ENCODE assay signal across 20 mouse cellular contexts in genomic region chr11:117951391-117951790, GRCm38 (mm10). TPM values are rescaled to one million over a fixed set of nuclear protein-coding genes. Genes with fewer than 3 reads are reported as not detected.
DNase-seq lines count a peak whose midpoint lies in the region; ATAC-seq and TF ChIP-seq lines count a peak whose summit lies in the region.
"Had no signal": no experiment of that assay in that cellular context is flagged by ENCODE, and none has a peak within 500 bp of the region (broad histone marks: within the 10 kb centered on the region; RNA-seq: fewer than 3 reads in every experiment).

No protein-coding gene starts in this region.

- 67% methylated on average over 6 of the region's 6 CpGs for WGBS in heart, embryonic 12.5 days
- WGBS in heart, adult 2 months, result 63% methylated on average over 6 of the region's 6 CpGs
- WGBS in midbrain, embryonic 10.5 days, result 70% methylated on average over 6 of the region's 6 CpGs
- 80% methylated on average over 6 of the region's 6 CpGs for WGBS in midbrain, postnatal 0 days
- WGBS in limb, embryonic 10.5 days, result 65% methylated on average over 6 of the region's 6 CpGs
- 82% methylated on average over 6 of the region's 6 CpGs for WGBS in stomach, embryonic 16.5 days

- H3K27ac ChIP-seq in heart, embryonic 12.5 days (ENCODE audit: poor library complexity, severe bottlenecking), result no peak overlapping the region
- no peak overlapping the region for H3K27ac ChIP-seq in heart, adult 2 months
- peak overlapping the region; percentile 47 for H3K27ac ChIP-seq in midbrain, embryonic 10.5 days (replicated peaks)
- H3K27ac ChIP-seq in midbrain, postnatal 0 days (ENCODE audit: low read depth, low read length), result no peak overlapping the region
- H3K27ac ChIP-seq in limb, embryonic 10.5 days, result peak overlapping the region; percentile 43; the same call in 1 of the 2 replicates
- H3K27ac ChIP-seq in stomach, embryonic 16.5 days (ENCODE audit: low read length), result no peak overlapping the region
- H3K27ac ChIP-seq: hindbrain, embryonic 15.5 days; liver, embryonic 12.5 days; midbrain, embryonic 12.5 days had no signal

- no peak for ATAC-seq in heart, embryonic 12.5 days (ENCODE audit: insufficient number of reproducible peaks, low FRiP score)
- no peak for ATAC-seq in midbrain, postnatal 0 days (ENCODE audit: low FRiP score)
- ATAC-seq in stomach, embryonic 16.5 days (ENCODE audit: insufficient read depth, low FRiP score), result no peak
- ATAC-seq: forebrain, embryonic 14.5 days; intestine, embryonic 16.5 days; liver, embryonic 12.5 days had no signal

- H3K79me2 ChIP-seq in heart, adult 2 months (replicated peaks; ENCODE audit: control insufficient read depth, insufficient read depth, low read length), result no peaks in the 10 kb centered on the region

- DNase-seq in heart, adult 2 months, result no peak
- DNase-seq in midbrain, embryonic 10.5 days (ENCODE audit: low spot score), result no peak
- no peak for DNase-seq in midbrain, postnatal 0 days (ENCODE audit: low spot score)
- no peak for DNase-seq in limb, embryonic 10.5 days (ENCODE audit: low spot score)
- DNase-seq in lung, postnatal 4 days, result no peak
- DNase-seq: adrenal gland, postnatal 10 days; cerebellum, adult 8-10 months; cerebellum, postnatal 36 days; embryo, embryonic 11 days; gastrocnemius, postnatal 36 days; heart, postnatal 36 days; kidney, postnatal 4 days; lung, postnatal 10 days had no signal

- peaks cover 42% of the 10 kb centered on the region for H3K4me1 ChIP-seq in heart, embryonic 12.5 days (replicated peaks)
- peaks cover 18% of the 10 kb centered on the region for H3K4me1 ChIP-seq in heart, adult 2 months (ENCODE audit: control insufficient read depth, insufficient read depth, low read length)
- peaks cover 58% of the 10 kb centered on the region for H3K4me1 ChIP-seq in midbrain, embryonic 10.5 days
- H3K4me1 ChIP-seq in midbrain, postnatal 0 days (ENCODE audit: insufficient read depth, low read length), result peaks cover 7% of the 10 kb centered on the region; the same call in 1 of the 2 replicates
- peaks cover 55% of the 10 kb centered on the region for H3K4me1 ChIP-seq in limb, embryonic 10.5 days
- H3K4me1 ChIP-seq in stomach, embryonic 16.5 days (ENCODE audit: control insufficient read depth, insufficient read depth, low read length), result peaks cover 34% of the 10 kb centered on the region

- H3K4me3 ChIP-seq in heart, embryonic 12.5 days, result no peak overlapping the region
- no peak overlapping the region for H3K4me3 ChIP-seq in heart, adult 2 months
- H3K4me3 ChIP-seq in midbrain, embryonic 10.5 days, result no peak overlapping the region
- no peak overlapping the region for H3K4me3 ChIP-seq in midbrain, postnatal 0 days (ENCODE audit: low read depth, low read length)
- H3K4me3 ChIP-seq in limb, embryonic 10.5 days, result no peak overlapping the region
- H3K4me3 ChIP-seq in stomach, embryonic 16.5 days (replicated peaks; ENCODE audit: low read length), result no peak overlapping the region
- H3K4me3 ChIP-seq: hindbrain, embryonic 15.5 days; liver, embryonic 12.5 days; midbrain, embryonic 12.5 days had no signal

- no peaks in the 10 kb centered on the region for H3K9me3 ChIP-seq in heart, embryonic 12.5 days (replicated peaks)
- no peaks in the 10 kb centered on the region for H3K9me3 ChIP-seq in midbrain, embryonic 10.5 days (replicated peaks)
- no peaks in the 10 kb centered on the region for H3K9me3 ChIP-seq in midbrain, postnatal 0 days (ENCODE audit: low read length)
- H3K9me3 ChIP-seq in limb, embryonic 10.5 days (replicated peaks), result no peaks in the 10 kb centered on the region
- no peaks in the 10 kb centered on the region for H3K9me3 ChIP-seq in stomach, embryonic 16.5 days (replicated peaks; ENCODE audit: control insufficient read depth, low read length)
- H3K9me3 ChIP-seq: hindbrain, embryonic 15.5 days; liver, embryonic 12.5 days; midbrain, embryonic 12.5 days had no signal

- TF ChIP-seq CTCF in heart, adult 2 months (IDR thresholded peaks at IDR 0.05), result no peak
- no peak for TF ChIP-seq CTCF in midbrain, postnatal 0 days (IDR thresholded peaks at IDR 0.05)

- H3K4me2 ChIP-seq in heart, embryonic 12.5 days, result no peak overlapping the region
- no peak overlapping the region for H3K4me2 ChIP-seq in midbrain, postnatal 0 days (ENCODE audit: low read depth, low read length, poor library complexity, severe bottlenecking)
- no peak overlapping the region for H3K4me2 ChIP-seq in stomach, embryonic 16.5 days (ENCODE audit: low read depth, low read length)
- H3K4me2 ChIP-seq: hindbrain, embryonic 15.5 days; liver, embryonic 12.5 days; midbrain, embryonic 12.5 days had no signal

- no peaks in the 10 kb centered on the region for H3K36me3 ChIP-seq in heart, embryonic 12.5 days
- no peaks in the 10 kb centered on the region for H3K36me3 ChIP-seq in heart, adult 2 months (ENCODE audit: control insufficient read depth, insufficient read depth, low read length)
- H3K36me3 ChIP-seq in midbrain, embryonic 10.5 days, result no peaks in the 10 kb centered on the region
- H3K36me3 ChIP-seq in midbrain, postnatal 0 days (ENCODE audit: insufficient read depth, low read length), result no peaks in the 10 kb centered on the region
- H3K36me3 ChIP-seq in limb, embryonic 10.5 days, result no peaks in the 10 kb centered on the region
- H3K36me3 ChIP-seq in stomach, embryonic 16.5 days (ENCODE audit: control insufficient read depth, insufficient read depth, low read length), result no peaks in the 10 kb centered on the region
- H3K36me3 ChIP-seq: hindbrain, embryonic 15.5 days; liver, embryonic 12.5 days; midbrain, embryonic 12.5 days had no signal

- no peak for TF ChIP-seq POLR2A in heart, adult 2 months (IDR thresholded peaks at IDR 0.05; ENCODE audit: insufficient read depth, low read depth, low read length)

- intact Hi-C loops in heart, adult 2 months (cut with DNase I), result loop anchor here (10.0 kb wide), 1 partner anchor 263 kb away; no protein-coding TSS in a partner anchor

- H3K9ac ChIP-seq in heart, embryonic 12.5 days, result peak overlapping the region; percentile 25; the same call in 1 of the 2 replicates
- no peak overlapping the region for H3K9ac ChIP-seq in heart, adult 2 months (ENCODE audit: low read depth, low read length)
- no peak overlapping the region for H3K9ac ChIP-seq in midbrain, postnatal 0 days (replicated peaks; ENCODE audit: low read length, poor library complexity, severe bottlenecking)
- peak overlapping the region; percentile 36; the same call in 1 of the 2 replicates for H3K9ac ChIP-seq in stomach, embryonic 16.5 days (ENCODE audit: low read length)
- H3K9ac ChIP-seq: hindbrain, embryonic 15.5 days; liver, embryonic 12.5 days; midbrain, embryonic 12.5 days had no signal

- peaks cover 11% of the 10 kb centered on the region; the same call in 1 of the 2 replicates for H3K27me3 ChIP-seq in heart, embryonic 12.5 days (replicated peaks)
- H3K27me3 ChIP-seq in heart, adult 2 months (ENCODE audit: control insufficient read depth, insufficient read depth, low read length), result no peaks in the 10 kb centered on the region
- H3K27me3 ChIP-seq in midbrain, embryonic 10.5 days (ENCODE audit: low read depth, poor library complexity, severe bottlenecking), result peaks cover 68% of the 10 kb centered on the region
- H3K27me3 ChIP-seq in midbrain, postnatal 0 days (ENCODE audit: insufficient read depth, low read length), result 0 out of 2 replicates have a peak, but pooled peaks cover 6% of the 10 kb centered on the region
- H3K27me3 ChIP-seq in limb, embryonic 10.5 days (ENCODE audit: low read depth, poor library complexity, severe bottlenecking), result peaks cover 36% of the 10 kb centered on the region
- no peaks in the 10 kb centered on the region for H3K27me3 ChIP-seq in stomach, embryonic 16.5 days (ENCODE audit: control insufficient read depth, insufficient read depth, low read length)

- no peak for TF ChIP-seq EP300 in heart, adult 2 months (IDR thresholded peaks at IDR 0.05; ENCODE audit: insufficient read depth, low read depth, low read length)

RNA-seq across cellular contexts. Expression of gene Socs3, which starts 18.5 kb away (rescaled TPM):
- polyA plus RNA-seq in heart, embryonic 12.5 days (2016; fragmentation: Nextera tagmentation; extraction: Ambion mirVana), result 7.1 and 8.0 TPM in 2 replicates
- total RNA-seq in heart, adult 2 months (2021), result 1 to 10 TPM; 2.8 to 4.5 TPM
- polyA plus RNA-seq in heart, adult 2 months (2012; rRNA removed), result 3.7 and 4.4 TPM in 2 replicates
- 14.1 and 14.3 TPM in 2 replicates for polyA plus RNA-seq in midbrain, embryonic 10.5 days (2016; fragmentation: Nextera tagmentation; extraction: Ambion mirVana)
- total RNA-seq in midbrain, postnatal 0 days (2014; rRNA removed), result 7.3 and 8.5 TPM in 2 replicates
- polyA plus RNA-seq in midbrain, postnatal 0 days (2015; fragmentation: Nextera tagmentation; extraction: Ambion mirVana), result 4.4 and 4.9 TPM in 2 replicates
- 11.2 and 13.2 TPM in 2 replicates for polyA plus RNA-seq in limb, embryonic 10.5 days (2016; fragmentation: Nextera tagmentation; extraction: Ambion mirVana)
- polyA plus RNA-seq in stomach, embryonic 16.5 days (2015; fragmentation: Nextera tagmentation; extraction: Ambion mirVana), result 16.1 and 17.4 TPM in 2 replicates

RNA-seq across cellular contexts. Expression of gene Pgs1, which starts 34.7 kb away (rescaled TPM):
- 28.9 and 29.6 TPM in 2 replicates for polyA plus RNA-seq in heart, embryonic 12.5 days (2016; fragmentation: Nextera tagmentation; extraction: Ambion mirVana)
- total RNA-seq in heart, adult 2 months (2021), result 10 to 100 TPM; 17.9 to 18.1 TPM
- 21.8 and 26.5 TPM in 2 replicates for polyA plus RNA-seq in heart, adult 2 months (2012; rRNA removed)
- polyA plus RNA-seq in midbrain, embryonic 10.5 days (2016; fragmentation: Nextera tagmentation; extraction: Ambion mirVana), result 45.0 and 46.3 TPM in 2 replicates
- 62.0 and 72.2 TPM in 2 replicates for total RNA-seq in midbrain, postnatal 0 days (2014; rRNA removed)
- polyA plus RNA-seq in midbrain, postnatal 0 days (2015; fragmentation: Nextera tagmentation; extraction: Ambion mirVana), result 55.0 and 61.8 TPM in 2 replicates
- polyA plus RNA-seq in limb, embryonic 10.5 days (2016; fragmentation: Nextera tagmentation; extraction: Ambion mirVana), result 47.1 and 47.4 TPM in 2 replicates
- 32.1 and 37.1 TPM in 2 replicates for polyA plus RNA-seq in stomach, embryonic 16.5 days (2015; fragmentation: Nextera tagmentation; extraction: Ambion mirVana)

Comparison
In these comparisons a context has a peak if more than half of its experiments do, and no peak if none do; other contexts are left out.
1. H3K27ac ChIP-seq: peak in midbrain, embryonic 10.5 days (single experiment) and limb, embryonic 10.5 days (single experiment); none in heart, embryonic 12.5 days (single experiment), heart, adult 2 months (single experiment), midbrain, postnatal 0 days (single experiment) and stomach, embryonic 16.5 days (single experiment).
2. H3K9ac ChIP-seq: peak in heart, embryonic 12.5 days (single experiment) and stomach, embryonic 16.5 days (single experiment); none in heart, adult 2 months (single experiment) and midbrain, postnatal 0 days (single experiment).